Comparison of ENCODE assay signal across 8 mouse cellular contexts in the genomic region with DNA sequence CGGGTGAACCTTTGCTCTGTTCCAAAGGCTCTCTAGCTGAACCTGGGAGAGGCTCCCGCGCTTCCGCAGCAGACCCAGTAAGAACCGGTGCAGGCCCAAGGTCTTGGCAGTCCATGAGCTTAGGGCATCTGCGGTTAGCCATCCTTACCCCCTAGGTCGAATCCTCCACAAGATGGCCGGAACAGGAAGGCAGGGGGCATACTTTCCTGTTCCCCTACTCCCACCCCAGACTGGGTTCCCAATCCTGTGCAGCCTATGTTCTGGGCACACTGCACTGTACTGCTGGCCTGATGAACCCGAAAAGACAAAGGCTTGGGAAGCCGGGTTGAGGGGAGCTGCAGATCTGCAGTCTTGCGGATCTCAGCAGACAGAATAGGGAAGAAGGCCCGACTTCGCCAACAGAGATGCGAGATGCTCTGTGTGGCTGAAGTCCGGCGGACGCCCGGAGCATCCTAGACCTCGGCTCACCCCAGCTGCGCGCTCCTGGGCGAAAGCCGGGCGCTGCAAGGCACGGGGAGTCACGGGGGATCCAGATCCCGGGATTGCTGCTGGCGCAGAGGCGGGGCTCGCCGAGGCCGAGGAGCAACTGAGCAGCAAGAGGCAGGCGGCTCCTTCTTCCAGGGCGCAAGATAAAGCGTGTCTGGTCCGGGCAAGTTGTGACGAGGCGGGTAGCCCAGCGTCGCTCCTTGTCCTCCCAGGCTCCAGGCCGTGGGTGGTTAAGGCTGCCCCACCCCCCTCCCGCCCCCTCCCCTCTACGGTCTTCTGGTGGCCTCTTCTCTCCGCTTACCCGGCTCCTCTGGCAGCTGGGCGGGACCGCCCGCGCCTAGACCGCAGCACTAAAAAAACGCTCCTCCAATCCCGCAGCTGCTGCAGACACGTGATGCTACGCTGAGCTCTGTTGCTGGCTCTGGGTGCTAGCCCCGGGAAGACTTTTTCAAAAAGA. TPM values are rescaled to one million over a fixed set of nuclear protein-coding genes. Genes with fewer than 3 reads are reported as not detected.
A peak's percentile ranks its signal among the peaks of the same experiment; 100 is the strongest.
DNase-seq lines count a peak whose midpoint lies in the region; ATAC-seq lines count a peak whose summit lies in the region.

Gene Dzip1, minus strand, starts transcription at position 788 of the 943 bp plus-strand sequence.

- H3K4me3 ChIP-seq in hindbrain, embryonic 12.5 days, result peak within 1 kb of the TSS; percentile 64

- peak; percentile 94 for ATAC-seq in hindbrain, embryonic 12.5 days (ENCODE audit: low FRiP score)

- H3K4me2 ChIP-seq in hindbrain, embryonic 12.5 days (replicated peaks), result peak within 1 kb of the TSS; percentile 65

- peak within 1 kb of the TSS; percentile 79 for H3K9ac ChIP-seq in hindbrain, embryonic 12.5 days

- H3K4me1 ChIP-seq in hindbrain, embryonic 12.5 days, result peaks cover 41% of the 10 kb centered on the region

- H3K27ac ChIP-seq in hindbrain, embryonic 12.5 days, result peak within 1 kb of the TSS; percentile 94

- peak; percentile 89 for DNase-seq in R1 (ENCODE audit: low read depth, low spot score)
- DNase-seq in cerebellum, adult 9-11 months, result peak; percentile 75
- DNase-seq in frontal cortex, postnatal 14 days (ENCODE audit: low spot score in 2 of 2), result peak; percentile 67 to 74
- DNase-seq in layer of hippocampus, postnatal 36 days, result peak; percentile 70 to 77
- DNase-seq in lung, postnatal 14 days, result peak; percentile 56
- DNase-seq in retina, postnatal 1 day, result peak; percentile 89
- no peak for DNase-seq in c-Kit-positive CD71-positive TER-119-positive erythroid progenitor cells, embryonic 14.5 days (ENCODE audit: low spot score)

- 0 out of 2 replicates have a peak, but pooled peaks cover 5% of the 10 kb centered on the region for H3K36me3 ChIP-seq in hindbrain, embryonic 12.5 days

- H3K27me3 ChIP-seq in hindbrain, embryonic 12.5 days, result peaks cover 5% of the 10 kb centered on the region

- no peaks in the 10 kb centered on the region for H3K9me3 ChIP-seq in hindbrain, embryonic 12.5 days (replicated peaks)

- under 1% methylated on average over 55 of the region's 55 CpGs for WGBS in hindbrain, embryonic 12.5 days

RNA-seq across cellular contexts. Expression of gene Dzip1, which starts in this region (rescaled TPM):
- 46.3 and 47.0 TPM in 2 replicates for polyA plus RNA-seq in hindbrain, embryonic 12.5 days (2016; fragmentation: Nextera tagmentation; extraction: Ambion mirVana)
- total RNA-seq in layer of hippocampus, postnatal 36 days (2021), result 100 to 1,000 TPM; 115 to 130 TPM
